Mouse (Mus musculus) kidney, adult 2 months (tissue): ENCODE data around the gene Cdkn1b. TPM values are rescaled to one million over a fixed set of nuclear protein-coding genes. Genes with fewer than 3 reads are reported as not detected.

Experiments used
- DNase-seq: peaks from one replicate; pipeline ENCODE4 v3.0.0; 2021
- H3K27ac ChIP-seq: fragments of 200-500 bp; 2 replicates; pipeline ENCODE4 v1.5.1; 2012; ENCODE audit warnings: low read depth, low read length, control low read depth, inconsistent platforms; ENCODE audit not compliant: insufficient read depth
- H3K27me3 ChIP-seq: fragments of 200-500 bp; replicated peaks from 2 replicates; pipeline ENCODE4 v1.6.1; 2012; ENCODE audit warnings: mild to moderate bottlenecking, moderate library complexity, low read length, inconsistent platforms; ENCODE audit not compliant: control insufficient read depth, insufficient read depth
- H3K36me3 ChIP-seq: fragments of 200-500 bp; 2 replicates; pipeline ENCODE4 v1.6.1; 2012; ENCODE audit warnings: mild to moderate bottlenecking, moderate library complexity, low read length, inconsistent platforms; ENCODE audit not compliant: control insufficient read depth, insufficient read depth
- H3K4me1 ChIP-seq: fragments of 200-500 bp; 2 replicates; pipeline ENCODE4 v1.6.1; 2011; ENCODE audit warnings: low read length; ENCODE audit not compliant: control insufficient read depth, insufficient read depth
- H3K4me3 ChIP-seq: fragments of 200-500 bp; 2 replicates; pipeline ENCODE4 v1.5.1; 2011; ENCODE audit warnings: mild to moderate bottlenecking, low read depth, low read length, control low read depth; ENCODE audit not compliant: insufficient read depth
- CTCF ChIP-seq: fragments of 200-500 bp; conservative IDR thresholded peaks from 2 replicates; pipeline ENCODE4 v1.5.1; 2011; ENCODE audit warnings: low read depth, mild to moderate bottlenecking, control low read depth, low read length, moderate library complexity, mixed read lengths; ENCODE audit not compliant: insufficient read depth, insufficient read length
- POLR2A ChIP-seq: fragments of 200-500 bp; IDR thresholded peaks from one replicate; pipeline ENCODE4 v1.6.1; 2011; ENCODE audit warnings: low read depth, low read length, control low read depth
- WGBS: fragments of 180-500 bp; shearing (Covaris S2); methylation state at CpG from one replicate; pipeline ENCODE4 v1.1.7; 2018; 5-methylcytosine and 5-hydroxymethylcytosine counted together
- polyA plus RNA-seq: library from polyadenylated mRNA; depleted of rRNA; stranded (reverse); fragments of >200 nt; gene quantifications from 2 replicates; pipeline ENCODE4 v1.2.3, GENCODE M21; 2012; rRNA removed

Gene Cdkn1b
- 15.9 and 17.1 TPM in 2 replicates for polyA plus RNA-seq

DNA sequence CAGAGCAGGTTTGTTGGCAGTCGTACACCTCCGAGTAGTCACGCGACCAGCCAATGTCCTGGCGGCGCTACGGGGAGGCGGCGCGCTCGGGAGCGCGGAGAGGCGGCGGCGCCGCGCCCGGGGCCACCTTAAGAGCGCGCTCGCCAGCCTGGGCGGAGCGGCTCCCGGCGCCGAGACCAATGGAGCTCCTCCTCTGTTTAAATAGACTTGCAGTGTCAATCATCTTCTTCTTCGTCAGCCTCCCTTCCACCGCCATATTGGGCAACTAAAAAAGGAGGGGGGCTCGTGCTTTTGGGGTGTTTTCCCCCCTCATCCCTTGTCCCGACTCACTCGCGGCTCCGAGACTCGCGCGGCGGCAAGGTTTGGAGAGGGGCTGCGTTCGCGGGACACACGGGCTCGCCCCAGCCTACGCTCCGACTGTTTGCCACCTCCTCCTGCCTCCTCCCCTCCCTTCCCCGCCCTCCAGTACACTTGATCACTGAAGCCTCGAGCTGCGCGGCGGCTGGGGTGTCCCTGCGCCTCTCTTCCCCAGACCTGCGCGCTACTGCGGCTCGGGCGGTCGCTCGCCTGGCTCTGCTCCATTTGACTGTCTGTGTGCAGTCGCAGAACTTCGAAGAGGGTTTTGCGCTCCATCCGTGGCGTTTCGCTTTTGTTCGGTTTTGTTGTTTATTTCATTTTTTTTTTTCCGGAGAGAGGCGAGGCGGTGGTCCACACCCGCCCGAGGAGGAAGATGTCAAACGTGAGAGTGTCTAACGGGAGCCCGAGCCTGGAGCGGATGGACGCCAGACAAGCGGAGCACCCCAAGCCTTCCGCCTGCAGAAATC is at the start of gene Cdkn1b:
TSS of gene Cdkn1b (plus strand) at position 212 of the 824 bp plus-strand sequence.
- peaks cover 1% of the 10 kb centered on the region; the same call in 1 of the 2 replicates for H3K36me3 ChIP-seq
- H3K27me3 ChIP-seq = no peaks in the 10 kb centered on the region
- under 1% methylated on average over 77 of the region's 77 CpGs for WGBS
- peak within 1 kb of the TSS; percentile 86 for H3K4me3 ChIP-seq
- peak; percentile 97 for DNase-seq
- peak; percentile 67 for TF ChIP-seq POLR2A
- TF ChIP-seq CTCF = no peak
- H3K4me1 ChIP-seq = peaks cover 3% of the 10 kb centered on the region; the same call in 1 of the 2 replicates
- H3K27ac ChIP-seq = peak within 1 kb of the TSS; percentile 98

DNA sequence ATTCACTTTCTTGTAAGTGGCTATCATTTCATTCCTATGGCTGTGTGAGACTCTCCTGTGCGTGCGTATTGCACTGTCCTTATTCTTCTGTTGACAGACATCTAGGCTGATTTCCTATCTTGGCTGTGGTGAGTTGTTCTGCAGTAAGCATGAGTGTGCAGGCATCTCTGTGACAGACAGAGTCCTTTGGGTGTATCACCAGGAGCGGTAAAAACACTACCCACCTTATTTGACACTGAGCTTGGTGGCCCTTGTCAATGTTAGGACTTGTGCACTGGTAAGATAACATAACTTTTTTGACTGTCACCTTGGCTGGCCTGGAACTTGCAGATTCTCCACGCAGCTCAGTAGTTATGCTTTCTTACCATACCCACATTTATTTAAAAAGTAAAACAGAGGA is 49.3 kb upstream of the Cdkn1b start:
- WGBS = 92% methylated on average over 4 of the region's 4 CpGs
- TF ChIP-seq CTCF = no peak
- TF ChIP-seq POLR2A = no peak

DNA sequence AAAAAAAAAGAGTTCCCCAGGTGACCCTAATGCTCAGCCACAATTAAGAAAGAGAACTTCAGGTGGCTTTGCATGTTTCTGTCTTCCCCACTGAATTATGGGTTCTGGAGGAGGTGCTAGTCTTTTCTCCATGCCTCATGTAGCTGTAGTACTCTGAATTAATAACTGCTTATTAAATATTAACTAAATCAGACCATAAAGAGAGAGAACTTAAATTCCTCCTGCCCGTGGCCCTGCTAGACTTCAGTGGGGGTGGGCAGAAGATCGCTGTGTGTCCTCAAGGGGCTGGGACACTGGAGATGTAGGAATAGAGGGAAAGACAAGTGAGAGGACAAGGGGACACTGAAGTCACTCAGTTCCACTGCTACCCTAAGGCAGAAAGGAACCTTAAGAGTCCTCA is 48.0 kb upstream of the Cdkn1b start:
- peak overlapping the region; percentile 78 for H3K27ac ChIP-seq
- 40% methylated on average over 2 of the region's 2 CpGs for WGBS
- no peak for TF ChIP-seq POLR2A
- no peak for TF ChIP-seq CTCF

More for the DNA sequence above, 49.3 kb upstream of the Cdkn1b start:
- no peak for DNase-seq
- no peaks in the 10 kb centered on the region; the same call in 1 of the 2 replicates for H3K36me3 ChIP-seq
- peaks cover 10% of the 10 kb centered on the region for H3K4me1 ChIP-seq
- H3K27me3 ChIP-seq = no peaks in the 10 kb centered on the region
- H3K27ac ChIP-seq = no peak overlapping the region
- H3K4me3 ChIP-seq = no peak overlapping the region

DNA sequence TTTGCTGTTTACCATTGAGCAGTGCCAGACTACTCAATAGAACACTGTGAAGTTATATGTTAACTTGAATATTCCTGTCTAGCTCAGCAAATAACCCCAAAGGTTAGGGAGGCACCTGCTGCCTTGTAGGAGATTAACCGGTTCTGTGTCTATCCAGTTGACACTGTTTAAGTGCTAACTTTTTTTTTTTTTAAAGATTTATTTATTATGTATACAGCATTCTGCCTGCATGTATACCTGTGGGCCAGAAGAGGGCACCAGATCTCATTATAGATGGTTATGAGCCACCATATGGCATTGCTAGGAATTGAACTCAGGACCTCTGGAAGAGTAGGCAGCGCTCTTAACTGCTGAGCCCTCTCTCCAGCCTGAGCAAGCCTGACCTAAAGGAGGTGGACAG is 47.2 kb upstream of the Cdkn1b start:
- peak; percentile 83 for DNase-seq
- Histone ChIP-seq H3K27ac (no peak overlapping the region), H3K4me3 (no peak overlapping the region), H3K27me3 (no peaks in the 10 kb centered on the region), H3K4me1 (peaks cover 10% of the 10 kb centered on the region), H3K36me3 (no peaks in the 10 kb centered on the region; the same call in 1 of the 2 replicates)
- TF ChIP-seq CTCF (0 out of 2 replicates have a peak, but pooled peaks have one; percentile 17), POLR2A (no peak)
- 61% methylated on average over 2 of the region's 2 CpGs for WGBS

More for the DNA sequence above, 48.0 kb upstream of the Cdkn1b start:
- DNase-seq = peak; percentile 56
- Histone ChIP-seq H3K27me3 (no peaks in the 10 kb centered on the region), H3K4me3 (no peak overlapping the region), H3K36me3 (no peaks in the 10 kb centered on the region; the same call in 1 of the 2 replicates), H3K4me1 (peaks cover 10% of the 10 kb centered on the region)

DNA sequence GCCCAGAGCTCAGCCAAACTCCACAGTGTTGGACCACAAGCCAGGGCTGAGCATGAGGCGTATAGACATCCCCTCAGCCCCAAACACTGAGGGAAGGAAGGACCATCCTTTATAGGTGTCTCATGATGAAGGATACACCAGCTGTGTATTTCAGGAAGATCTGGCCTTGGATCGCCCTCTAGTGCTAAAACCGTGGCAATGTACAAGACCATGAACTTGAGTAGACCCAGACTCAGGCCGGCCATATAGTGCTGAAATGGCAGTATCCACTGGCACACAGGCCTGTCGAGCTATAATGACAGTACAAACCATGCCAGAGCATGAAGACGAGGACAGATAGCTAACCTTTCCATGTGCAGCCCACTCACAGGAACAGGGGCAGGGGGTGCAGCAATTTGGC is 43.4 kb upstream of the Cdkn1b start:
- no peaks in the 10 kb centered on the region for H3K27me3 ChIP-seq
- DNase-seq = peak; percentile 70
- H3K4me1 ChIP-seq = peaks cover 7% of the 10 kb centered on the region
- no peaks in the 10 kb centered on the region for H3K36me3 ChIP-seq
- H3K4me3 ChIP-seq = no peak overlapping the region
- H3K27ac ChIP-seq = no peak overlapping the region
- WGBS = 54% methylated on average over 6 of the region's 6 CpGs
- TF ChIP-seq CTCF = peak; percentile 56
- TF ChIP-seq POLR2A = no peak

DNA sequence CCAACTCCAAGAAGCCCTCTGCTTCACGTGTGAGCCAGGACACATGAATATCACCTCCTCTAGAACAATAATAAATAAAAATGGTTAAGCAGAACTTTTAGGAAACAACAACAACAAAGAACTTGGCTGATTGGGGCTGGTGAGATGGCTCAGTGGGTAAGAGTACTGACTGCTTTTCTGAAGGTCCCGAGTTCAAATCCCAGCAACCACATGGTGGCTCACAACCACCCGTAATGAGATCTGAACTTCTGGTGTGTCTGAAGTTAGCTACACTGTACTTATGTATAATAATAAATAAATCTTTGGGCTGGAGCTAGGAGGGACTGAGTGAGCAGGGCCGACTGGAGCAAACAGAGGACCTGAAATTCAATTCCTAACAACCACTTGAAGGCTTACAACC is 42.9 kb upstream of the Cdkn1b start:
- DNase-seq = no peak
- H3K4me3 ChIP-seq = no peak overlapping the region
- peaks cover 2% of the 10 kb centered on the region; the same call in 1 of the 2 replicates for H3K4me1 ChIP-seq
- TF ChIP-seq POLR2A (no peak), CTCF (no peak)
- no peaks in the 10 kb centered on the region for H3K36me3 ChIP-seq
- H3K27ac ChIP-seq = no peak overlapping the region
- H3K27me3 ChIP-seq = no peaks in the 10 kb centered on the region
- 94% methylated on average over 4 of the region's 4 CpGs for WGBS

DNA sequence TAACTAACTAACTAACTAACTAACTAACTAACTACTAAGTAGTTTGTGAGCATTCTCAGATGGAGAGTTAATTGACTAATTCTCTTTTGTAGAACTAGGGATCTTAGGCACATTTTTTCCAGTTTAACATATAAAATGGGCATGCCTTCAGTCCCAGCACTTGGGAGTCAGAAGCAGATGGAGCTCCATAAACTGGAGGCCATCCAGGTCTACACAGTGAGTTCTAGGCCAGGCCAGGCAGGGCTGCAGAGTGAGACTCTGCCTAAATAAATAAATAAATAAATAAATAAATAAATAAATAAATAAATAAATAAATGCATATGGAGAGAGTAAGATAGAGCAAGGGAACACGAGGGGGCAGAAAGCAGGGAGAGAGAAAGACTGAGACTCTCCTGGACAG is 42.3 kb upstream of the Cdkn1b start:
- no peak overlapping the region for H3K4me3 ChIP-seq
- no peak for DNase-seq
- H3K27ac ChIP-seq = no peak overlapping the region
- 85% methylated on average over 1 of the region's 1 CpGs for WGBS
- TF ChIP-seq POLR2A (no peak), CTCF (no peak)
- no peaks in the 10 kb centered on the region for H3K36me3 ChIP-seq
- H3K27me3 ChIP-seq = no peaks in the 10 kb centered on the region
- H3K4me1 ChIP-seq = no peaks in the 10 kb centered on the region; the same call in 1 of the 2 replicates
